Mouse (Mus musculus) heart, embryonic 14.5 days (tissue): ENCODE results near the gene Klhl22. TPM values are rescaled to one million over a fixed set of nuclear protein-coding genes. Genes with fewer than 3 reads are reported as not detected.
"Not testable (repeated sequence)": the region's sequence is repeated elsewhere in the genome, so short reads cannot be mapped to it uniquely, and the experiment has no call there.

Source experiments
- ATAC-seq: fragments of 200-750 bp; cut with Nextera tagmentation; 2 replicates; pipeline ENCODE4 v1.8.0; 2017; ENCODE audit warnings: low read depth, moderate TSS enrichment; ENCODE audit not compliant: insufficient number of reproducible peaks, insufficient read depth, low FRiP score
- H3K27ac ChIP-seq, 2 experiments: fragments of 200-500 bp in 1 of 2; fragments of 300-500 bp in 1 of 2; sonication (generic) in 1 of 2; replicated peaks in 1 of 2; 2 replicates each; pipeline ENCODE4 v1.5.1; 2012 to 2014; ENCODE audit warnings: low read depth in 2 of 2, low read length in 2 of 2, control low read depth in 1 of 2, mild to moderate bottlenecking in 1 of 2, mixed read lengths in 1 of 2; ENCODE audit not compliant: control insufficient read depth in 1 of 2, insufficient read depth in 1 of 2
- H3K27me3 ChIP-seq: fragments of 300-500 bp; sonication (generic); 2 replicates; pipeline ENCODE4 v1.6.1; 2014; ENCODE audit warnings: mild to moderate bottlenecking, low read length, control low read depth; ENCODE audit not compliant: control insufficient read depth, insufficient read depth
- H3K36me3 ChIP-seq: fragments of 300-500 bp; sonication (generic); 2 replicates; pipeline ENCODE4 v1.6.1; 2014; ENCODE audit warnings: mild to moderate bottlenecking, control low read depth, low read length, mixed read lengths; ENCODE audit not compliant: control insufficient read depth, insufficient read depth
- H3K4me1 ChIP-seq, 2 experiments: fragments of 200-500 bp in 1 of 2; fragments of 300-500 bp in 1 of 2; sonication (generic) in 1 of 2; 2 replicates each; pipeline ENCODE4 v1.6.1; 2012 to 2014; ENCODE audit warnings: low read length in 2 of 2, control low read depth in 1 of 2, mixed read lengths in 1 of 2; ENCODE audit not compliant: control insufficient read depth in 2 of 2, insufficient read depth in 2 of 2
- H3K4me2 ChIP-seq: fragments of 300-500 bp; sonication (generic); 2 replicates; pipeline ENCODE4 v1.6.1; 2014; ENCODE audit warnings: mild to moderate bottlenecking, low read length
- H3K4me3 ChIP-seq, 2 experiments: fragments of 200-500 bp in 1 of 2; fragments of 300-500 bp in 1 of 2; sonication (generic) in 1 of 2; 2 replicates each; pipeline ENCODE4 v1.5.1; 2012 to 2014; ENCODE audit warnings: low read length in 2 of 2, mild to moderate bottlenecking in 2 of 2, control low read depth in 1 of 2, low read depth in 1 of 2, moderate library complexity in 1 of 2; ENCODE audit not compliant: control insufficient read depth in 1 of 2, insufficient read depth in 1 of 2
- H3K9ac ChIP-seq: fragments of 300-500 bp; sonication (generic); 2 replicates; pipeline ENCODE4 v1.6.1; 2014; ENCODE audit warnings: mild to moderate bottlenecking, low read length
- H3K9me3 ChIP-seq: fragments of 300-500 bp; sonication (generic); 2 replicates; pipeline ENCODE4 v1.6.1; 2016; ENCODE audit warnings: low read length, control low read depth; ENCODE audit not compliant: control insufficient read depth
- WGBS: fragments of 180-500 bp; shearing (Covaris S2); extraction: QIAGEN DNeasy Blood & Tissue Kit; methylation state at CpG from one replicate; pipeline ENCODE4 v1.1.7; 2014; 5-methylcytosine and 5-hydroxymethylcytosine counted together
- polyA plus RNA-seq: library from polyadenylated mRNA; unstranded; fragments of >200 nt; fragmentation: Nextera tagmentation; extraction: Ambion mirVana; gene quantifications from 2 replicates; pipeline ENCODE4 v1.2.1, GENCODE M21; 2014

Klhl22 gene
- polyA plus RNA-seq, 1 experiment from 2014 or later: 43.6 TPM

GRCm38 (mm10) chr16:17727179-17727861 lies 32.1 kb upstream of the Klhl22 start:
- Histone ChIP-seq H3K36me3 (no peaks in the 10 kb centered on the region), H3K4me1 (peaks cover 0 to 3% of the 10 kb centered on the region in 2 experiments; a peak in 1 of 4 replicates), H3K27me3 (no peaks in the 10 kb centered on the region), H3K4me2 (peak overlapping the region; percentile 32), H3K9ac (no peak overlapping the region), H3K27ac (peak overlapping the region in 1 of 2 experiments; percentile 30; a peak in 1 of 4 replicates), H3K4me3 (no peak overlapping the region), H3K9me3 (no peaks in the 10 kb centered on the region)
- ATAC-seq: no peak
- 11% methylated on average over 5 of the region's 5 CpGs for WGBS

- Histone ChIP-seq H3K4me2 (no peak overlapping the region), H3K36me3 (no peaks in the 10 kb centered on the region), H3K4me3 (no peak overlapping the region), H3K27me3 (peaks cover 6% of the 10 kb centered on the region), H3K4me1 (peaks cover 2 to 3% of the 10 kb centered on the region in 2 experiments; a peak in 1 of 4 replicates), H3K27ac (no peak overlapping the region), H3K9ac (no peak overlapping the region), H3K9me3 (no peaks in the 10 kb centered on the region)
- no peak for ATAC-seq
These were observed 29.4 kb upstream of the Klhl22 start for GRCm38 (mm10) chr16:17729974-17730373.

- Histone ChIP-seq H3K9ac (no peak overlapping the region), H3K4me1 (peaks cover 2 to 3% of the 10 kb centered on the region in 2 experiments; a peak in 1 of 4 replicates), H3K27ac (no peak overlapping the region), H3K4me3 (no peak overlapping the region), H3K27me3 (peaks cover 6% of the 10 kb centered on the region), H3K36me3 (no peaks in the 10 kb centered on the region), H3K4me2 (no peak overlapping the region), H3K9me3 (no peaks in the 10 kb centered on the region)
- ATAC-seq: no peak
- 36% methylated on average over 3 of the region's 3 CpGs for WGBS
These were observed 27.4 kb upstream of the Klhl22 start for GRCm38 (mm10) chr16:17732021-17732420.

DNA sequence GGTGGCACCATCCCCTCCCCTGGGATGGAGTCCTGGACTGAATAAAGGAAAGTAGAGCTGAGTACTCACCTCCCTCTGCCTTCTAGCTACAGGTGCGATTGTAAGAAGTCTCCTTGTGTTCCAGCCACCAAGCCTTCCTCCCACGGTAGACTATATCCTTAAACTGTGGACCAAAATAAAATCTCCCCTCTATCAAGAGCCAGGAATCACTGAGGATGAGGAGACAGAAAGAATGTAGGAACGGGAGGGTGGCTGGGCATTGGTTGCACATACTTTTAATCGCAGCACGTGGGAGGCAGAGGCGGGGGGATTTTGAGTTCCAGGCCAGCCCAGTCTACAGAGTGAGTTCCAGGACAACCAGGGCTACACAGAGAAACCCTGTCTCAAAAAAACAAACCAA lies 27.0 kb upstream of the Klhl22 start:
- Histone ChIP-seq H3K9me3 (no peaks in the 10 kb centered on the region), H3K4me3 (no peak overlapping the region), H3K9ac (no peak overlapping the region), H3K4me2 (no peak overlapping the region), H3K36me3 (no peaks in the 10 kb centered on the region), H3K4me1 (0 out of 4 replicates have a peak, but pooled peaks cover 0 to 2% of the 10 kb centered on the region in 2 experiments), H3K27ac (no peak overlapping the region), H3K27me3 (peaks cover 6% of the 10 kb centered on the region)
- WGBS: 55% methylated on average over 6 of the region's 6 CpGs
- ATAC-seq: no peak

- Histone ChIP-seq H3K9ac (no peak within 1 kb of the TSS), H3K9me3 (no peaks in the 10 kb centered on the region), H3K4me2 (no peak within 1 kb of the TSS), H3K27ac (no peak within 1 kb of the TSS), H3K36me3 (no peaks in the 10 kb centered on the region), H3K27me3 (peaks cover 6% of the 10 kb centered on the region), H3K4me3 (no peak within 1 kb of the TSS), H3K4me1 (0 out of 4 replicates have a peak, but pooled peaks cover 0 to 2% of the 10 kb centered on the region in 2 experiments)
- ATAC-seq: no peak
- WGBS: 13% methylated on average over 3 of the region's 3 CpGs
These were observed 26.5 kb upstream of the Klhl22 start, which contains the start of gene Med15 for GRCm38 (mm10) chr16:17732841-17733340. Gene Med15, minus strand, starts transcription at chr16:17732891.

DNA sequence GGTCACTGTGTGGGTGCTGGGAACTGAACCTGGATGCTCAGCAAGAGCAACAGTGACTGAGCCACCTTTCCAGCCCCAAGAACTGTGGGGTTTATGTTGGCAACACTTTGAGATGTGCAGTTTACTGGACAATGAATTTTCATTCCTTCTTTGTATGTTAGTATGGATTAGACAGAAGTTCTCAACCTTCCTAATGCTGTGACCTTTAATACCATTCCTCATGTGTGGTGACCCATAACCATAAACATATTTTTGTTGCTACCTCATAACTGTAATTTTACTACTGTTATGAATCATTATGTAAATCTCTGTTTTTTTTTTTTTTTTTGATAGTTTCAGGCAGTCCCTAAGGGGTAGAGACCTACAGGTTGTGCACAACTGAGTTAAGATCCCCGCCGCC lies 25.8 kb upstream of the Klhl22 start:
- no peaks in the 10 kb centered on the region for H3K36me3 ChIP-seq
- H3K4me2 ChIP-seq: peak overlapping the region; percentile 63
- WGBS: 48% methylated on average over 2 of the region's 2 CpGs
- H3K9ac ChIP-seq: no peak overlapping the region; the same call in 1 of the 2 replicates
- peaks cover 6% of the 10 kb centered on the region for H3K27me3 ChIP-seq
- no peaks in the 10 kb centered on the region for H3K9me3 ChIP-seq
- H3K4me1 ChIP-seq: 0 out of 4 replicates have a peak, but pooled peaks cover 0 to 2% of the 10 kb centered on the region in 2 experiments
- ATAC-seq: no peak
- no peak overlapping the region for H3K27ac ChIP-seq
- H3K4me3 ChIP-seq: peak overlapping the region in 1 of 2 experiments; percentile 29; a peak in 2 of 4 replicates

DNA sequence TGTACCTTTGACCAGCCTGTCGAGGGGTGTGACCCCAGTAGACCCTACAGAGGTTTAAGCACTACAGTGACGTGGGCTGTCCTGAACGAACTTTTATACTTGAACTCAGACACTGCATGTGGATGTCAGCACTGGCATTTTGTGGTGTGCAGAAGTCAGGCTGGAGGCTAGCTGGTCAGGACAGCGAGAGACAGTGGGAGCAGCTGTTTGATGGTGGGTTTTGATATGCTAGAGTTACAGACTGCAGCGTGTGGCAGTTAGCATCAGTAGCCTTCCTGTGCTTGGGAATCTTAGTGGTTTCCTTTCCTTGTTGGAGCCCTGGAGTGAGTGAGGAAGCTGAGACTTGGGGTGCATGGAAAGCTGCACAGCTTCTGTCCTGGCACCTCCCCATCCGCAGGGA lies 24.5 kb upstream of the Klhl22 start:
- not testable (repeated sequence) for H3K27ac ChIP-seq, H3K9me3 ChIP-seq, H3K4me2 ChIP-seq, H3K36me3 ChIP-seq, H3K27me3 ChIP-seq, H3K4me3 ChIP-seq, H3K9ac ChIP-seq, ATAC-seq, H3K4me1 ChIP-seq
- 78% methylated on average over 6 of the region's 6 CpGs for WGBS
